Mouse (Mus musculus) left cerebral cortex, adult 18-20 months (tissue): ENCODE measurements at regions not wholly inside any gene's neighbourhood (a gene's known extent, or its start where the extent isn't known, plus 50 kb on each side); places are given as distances from the start of the nearest gene placed in this dataset.
A peak's percentile ranks its signal among the peaks of the same experiment; 100 is the strongest.

Experiments
- DNase-seq, 2 experiments: peaks; one replicate each; pipeline ENCODE4 v3.0.0; 2021 to 2022; ENCODE audit warnings: low spot score in 2 of 2, mixed read lengths in 1 of 2

DNA sequence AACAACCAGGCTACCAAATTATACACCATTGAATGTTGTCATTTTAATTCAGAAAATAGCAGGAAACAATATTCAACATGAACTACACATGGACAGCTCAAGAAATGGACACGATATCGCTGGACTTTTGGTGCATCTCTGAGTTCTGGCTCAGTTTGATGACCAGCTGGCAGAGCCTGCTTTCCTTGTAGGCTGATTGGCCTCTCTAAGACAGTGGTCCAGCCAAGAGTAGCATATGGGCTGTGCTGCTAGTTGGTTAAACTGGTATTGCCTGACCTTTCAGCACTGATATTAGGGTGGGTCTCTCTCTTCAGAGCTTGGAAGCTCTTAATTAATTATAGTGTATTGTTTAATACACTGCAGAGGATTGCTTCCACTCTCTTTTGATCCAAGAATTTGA lies 705.8 kb upstream of the Ddx18 start:
- no peak for DNase-seq

DNA sequence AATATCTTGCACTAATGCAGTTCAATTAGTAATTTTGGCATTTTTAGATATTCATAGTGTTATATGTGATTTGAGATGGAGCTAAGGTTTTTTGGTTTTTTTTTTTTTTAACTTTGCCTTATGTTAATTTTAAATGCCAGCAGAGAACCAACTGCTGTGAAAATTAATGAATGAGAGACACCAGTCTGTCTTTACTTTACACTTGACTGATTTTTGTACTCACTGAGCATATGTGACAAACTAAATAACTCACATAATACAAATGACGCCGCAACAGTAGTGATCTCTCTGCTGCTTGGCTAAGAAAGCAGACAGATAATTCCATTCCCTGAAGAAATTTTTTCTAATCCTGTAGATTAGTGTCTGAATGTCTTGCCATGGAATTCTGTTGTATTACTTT lies 675.2 kb upstream of the Ddx18 start:
- no peak for DNase-seq

DNA sequence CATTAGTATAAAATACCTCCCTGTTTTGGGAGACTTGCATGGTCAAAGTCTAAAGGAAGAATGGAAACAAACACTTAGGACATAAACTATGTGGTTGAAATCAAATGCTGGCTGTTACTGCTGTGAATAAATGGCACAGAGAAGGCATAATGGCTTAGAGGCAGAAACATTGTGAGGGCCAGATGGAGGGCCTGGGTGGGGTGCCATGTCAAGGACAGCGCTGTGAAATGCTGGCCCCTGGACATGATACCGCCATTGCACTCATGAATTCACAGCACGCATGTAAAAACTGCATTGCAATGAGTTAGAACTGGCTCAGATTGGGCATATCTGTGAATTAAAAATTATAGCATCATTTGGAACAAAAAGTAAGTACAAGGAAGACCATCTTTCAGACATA lies 673.7 kb upstream of the Ddx18 start:
- DNase-seq, result no peak

DNA sequence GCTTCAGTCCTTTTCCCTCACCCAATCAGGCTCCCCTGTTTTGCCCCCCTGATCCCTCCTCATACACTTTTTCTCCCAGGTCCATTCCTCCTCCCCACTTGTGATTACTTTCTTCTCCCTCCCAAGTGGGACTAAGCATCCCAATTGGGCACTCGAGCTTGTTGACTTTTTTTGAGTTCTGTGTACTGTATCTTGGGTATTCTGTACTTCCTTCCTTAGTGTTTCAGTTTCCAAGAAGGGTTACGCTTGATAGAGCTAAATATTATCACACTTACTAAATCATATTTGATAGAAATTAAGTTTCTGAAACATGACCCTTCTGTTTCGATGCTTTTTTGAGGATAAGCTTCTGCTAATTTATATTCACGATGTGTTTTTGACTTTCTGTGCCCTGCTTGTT lies 662.7 kb upstream of the Ddx18 start:
- no peak for DNase-seq

DNA sequence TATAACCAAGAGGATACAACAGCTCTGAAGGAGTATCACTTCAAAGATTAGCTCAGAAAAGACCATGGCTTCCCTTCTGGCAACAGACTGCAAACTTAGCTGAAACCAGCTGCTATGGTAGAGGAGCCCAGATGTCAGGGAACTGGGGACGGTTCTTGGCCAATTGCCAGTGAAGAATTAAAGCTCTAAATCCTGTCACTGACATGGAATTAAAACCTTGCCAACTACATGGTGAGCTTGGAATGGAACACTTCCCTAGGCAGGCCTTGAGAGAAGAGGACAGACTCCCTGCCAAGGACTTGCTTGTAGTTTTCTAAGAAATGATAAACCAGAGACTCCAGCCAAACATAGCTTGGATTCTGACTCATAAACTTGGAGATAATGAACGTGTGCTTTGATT lies 644.7 kb upstream of the Ddx18 start:
- DNase-seq, result peak; percentile 5 to 16

DNA sequence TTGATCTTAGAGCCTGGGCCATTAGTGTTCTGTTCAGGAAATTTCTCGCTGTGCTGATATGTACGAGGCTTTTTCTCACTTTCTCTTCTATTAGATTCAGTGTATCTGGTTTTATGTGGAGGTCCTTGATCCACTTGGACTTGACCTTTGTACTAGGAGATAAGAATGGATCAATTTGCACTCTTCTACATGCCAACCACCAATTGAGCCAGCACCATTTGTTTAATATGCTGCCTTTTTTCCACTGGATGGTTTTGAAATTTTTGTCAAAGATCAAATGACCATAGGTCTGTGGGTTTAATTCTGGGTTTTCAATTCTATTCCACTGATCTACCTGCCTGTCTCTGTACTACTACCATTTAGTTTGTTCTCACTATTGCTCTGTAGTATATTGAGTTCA lies 640.8 kb upstream of the Ddx18 start:
- no peak for DNase-seq

DNA sequence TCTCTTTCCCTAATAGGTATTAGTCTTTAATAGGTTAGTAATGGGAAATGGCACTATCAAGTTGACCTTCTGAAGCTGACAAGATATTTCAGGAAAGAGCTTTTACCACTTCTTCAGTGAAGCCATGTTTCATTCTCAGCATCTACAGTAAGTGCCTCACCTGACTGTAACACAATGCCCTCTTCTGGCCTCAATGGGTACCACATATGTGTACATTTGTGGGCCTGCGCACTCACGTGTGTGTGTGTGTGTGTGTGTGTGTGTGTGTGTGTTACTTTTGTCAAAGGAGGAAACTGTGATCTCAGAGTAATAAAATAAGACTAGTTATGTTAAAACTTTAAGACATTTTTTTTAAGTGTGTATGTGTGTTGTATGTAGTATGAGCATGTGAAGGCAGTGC lies 601.8 kb upstream of the Ddx18 start:
- DNase-seq, result no peak

DNA sequence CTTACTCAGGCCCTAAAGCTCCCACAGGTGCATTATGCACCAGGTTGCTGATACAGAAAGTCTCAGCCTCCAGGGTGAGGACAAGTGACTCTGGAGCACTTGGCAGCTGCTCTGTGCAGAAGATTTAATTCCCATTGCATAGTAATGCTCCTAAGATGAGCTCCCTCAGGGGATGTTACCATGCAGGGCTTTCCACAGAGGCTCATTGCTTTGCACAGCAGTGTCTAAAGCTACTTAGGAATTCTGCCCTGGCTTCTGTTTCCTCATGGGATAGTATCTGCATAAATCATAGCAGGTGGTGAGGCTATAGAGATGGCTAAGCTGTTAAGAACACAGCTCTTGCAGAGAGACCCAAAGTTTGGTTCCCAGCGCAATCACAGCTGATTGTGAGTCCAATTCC lies 594.0 kb upstream of the Ddx18 start:
- no peak for DNase-seq

DNA sequence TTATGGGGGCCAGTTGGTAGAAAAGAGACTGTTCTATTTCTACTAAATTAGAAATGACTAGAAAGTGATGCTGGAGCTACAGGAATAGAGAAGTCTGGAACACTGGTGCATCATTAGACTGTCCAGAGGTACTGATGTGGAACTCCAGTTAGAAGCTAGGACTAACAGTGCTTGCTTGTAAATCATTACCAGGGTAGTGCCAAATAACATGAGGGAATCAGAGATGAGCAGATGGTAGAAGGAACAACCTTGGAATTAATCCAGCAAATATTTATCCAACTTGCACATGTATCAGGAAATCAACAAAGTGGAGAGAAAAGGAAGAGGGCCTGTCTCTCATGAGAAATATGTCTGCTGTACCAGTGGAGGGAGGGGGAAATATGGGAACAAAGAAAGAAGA lies 573.6 kb upstream of the Ddx18 start:
- DNase-seq, result no peak

DNA sequence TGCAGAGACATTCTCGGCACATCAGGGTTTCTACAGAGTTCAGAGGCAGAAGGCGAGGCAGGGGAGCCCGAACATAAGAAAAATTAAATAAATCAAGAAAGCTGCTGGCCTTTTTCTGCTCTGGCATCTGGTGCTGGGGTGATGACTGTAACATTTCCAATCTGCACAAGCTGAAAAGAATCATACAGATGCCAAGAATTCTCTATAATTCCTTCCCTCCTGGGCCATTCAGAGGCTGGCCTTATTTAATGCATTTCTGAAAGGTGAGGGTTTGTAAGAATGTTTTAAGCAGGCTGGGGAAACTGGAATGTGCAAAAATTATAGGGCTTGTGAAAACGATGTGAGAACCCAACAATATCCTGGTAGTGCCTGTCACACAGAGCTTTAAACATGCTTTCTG lies 556.2 kb upstream of the Ddx18 start:
- DNase-seq, result no peak

DNA sequence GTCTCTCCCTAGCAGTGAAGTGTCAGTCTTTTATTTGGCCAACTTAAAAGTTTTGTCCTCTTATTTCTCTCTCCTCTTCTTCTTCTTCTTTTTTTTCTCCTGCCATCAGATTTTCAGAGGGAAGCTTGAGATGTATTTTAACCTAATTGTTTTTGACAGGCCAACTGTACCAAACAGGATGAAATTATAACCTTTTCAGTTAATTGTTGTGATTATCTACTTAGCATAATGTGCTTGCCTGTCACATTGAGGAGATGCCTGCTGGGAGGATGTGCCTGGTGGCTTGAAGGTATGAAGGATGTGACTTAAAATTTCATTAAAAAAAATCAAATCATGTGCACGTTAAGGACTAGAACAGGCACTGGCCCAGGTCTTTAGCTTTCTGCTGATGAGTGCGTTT lies 527.9 kb upstream of the Ddx18 start:
- DNase-seq, result no peak

DNA sequence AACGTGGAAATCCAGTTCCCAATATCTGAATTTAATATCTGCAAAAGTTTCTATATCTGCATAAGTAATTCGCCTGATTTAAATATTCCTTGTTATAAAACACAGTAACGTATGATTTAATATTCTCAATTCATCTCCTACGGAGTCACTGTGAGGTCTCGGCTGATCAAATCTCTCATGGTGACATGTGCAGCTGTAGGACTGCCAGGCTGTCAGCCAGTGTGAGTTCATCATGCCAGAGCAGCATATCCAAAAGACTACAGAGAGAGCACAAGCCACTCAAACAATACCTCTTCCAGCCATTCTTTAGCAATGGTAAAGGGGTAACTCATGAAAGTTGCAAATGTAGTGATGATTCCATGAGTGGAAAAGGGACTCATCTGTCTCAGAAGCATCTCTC lies 514.7 kb upstream of the Ddx18 start:
- DNase-seq, result no peak

DNA sequence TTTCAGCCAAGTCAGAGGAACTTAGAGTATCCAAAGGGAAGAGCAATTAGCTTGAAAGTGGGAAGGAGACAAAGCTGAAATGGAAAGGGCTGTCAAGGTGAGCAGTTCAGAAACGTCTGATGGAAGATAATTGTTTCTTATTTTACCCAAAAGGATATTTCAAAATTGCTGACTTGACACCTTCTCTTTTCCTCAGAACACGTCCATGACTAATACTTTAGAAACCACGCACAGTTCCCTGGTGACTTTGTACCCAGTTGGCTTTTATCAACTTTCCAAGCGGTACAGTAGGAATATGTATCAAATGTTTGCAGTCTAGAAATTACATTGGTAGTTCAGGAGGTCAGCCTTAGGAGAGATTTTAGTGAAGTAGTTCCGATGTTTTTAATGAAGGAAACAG lies 508.3 kb upstream of the Ddx18 start:
- no peak for DNase-seq

DNA sequence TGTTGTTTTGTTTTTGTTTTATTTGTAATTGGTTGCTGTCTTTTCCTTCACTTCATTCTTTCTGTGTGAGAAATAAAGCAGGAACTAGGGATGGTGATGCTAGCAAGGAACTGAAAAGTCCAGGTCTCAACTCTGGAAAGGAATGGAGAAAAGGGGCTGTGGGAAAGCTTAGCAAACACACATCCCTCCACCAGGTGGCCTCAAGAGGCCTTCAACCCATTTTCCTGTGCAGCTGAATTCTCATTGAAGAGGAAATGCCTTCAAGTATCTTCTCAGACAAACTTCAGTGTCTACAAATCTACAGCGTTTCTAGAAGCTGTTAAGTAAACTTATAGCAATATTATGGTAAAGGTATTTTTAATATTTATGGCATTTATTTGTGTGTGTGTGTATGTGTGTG lies 487.4 kb upstream of the Ddx18 start:
- DNase-seq, result no peak

DNA sequence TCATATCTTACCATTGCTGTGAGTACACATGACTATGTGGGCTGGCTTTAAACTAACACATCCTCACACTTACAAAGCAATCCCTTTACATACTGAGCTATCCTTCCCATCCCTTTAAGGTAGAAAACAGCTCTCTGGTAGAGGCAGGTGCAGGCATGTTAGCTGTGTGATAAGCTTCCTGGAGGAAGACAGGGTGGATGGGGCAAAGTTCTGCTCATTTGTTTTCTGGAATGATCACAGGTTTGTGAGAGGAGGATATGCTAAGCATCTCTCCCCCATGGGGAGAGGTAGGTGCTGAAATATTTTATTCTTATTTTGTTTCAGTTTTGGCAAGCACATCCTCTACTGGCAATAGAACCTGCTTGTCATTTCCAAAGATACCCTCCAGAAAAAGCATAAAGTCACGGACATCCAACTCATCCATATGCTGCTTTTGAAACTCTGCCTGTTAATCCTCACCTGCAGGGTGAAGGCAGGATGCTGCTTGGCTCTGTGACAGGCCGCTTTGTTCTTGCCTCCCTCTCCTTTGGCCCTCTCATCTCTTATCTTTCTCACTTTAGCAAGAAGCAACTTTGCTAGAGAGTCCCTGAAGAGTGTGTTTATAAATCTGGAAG lies 480.4 kb upstream of the Ddx18 start:
- DNase-seq, result peak; percentile 62 to 67

DNA sequence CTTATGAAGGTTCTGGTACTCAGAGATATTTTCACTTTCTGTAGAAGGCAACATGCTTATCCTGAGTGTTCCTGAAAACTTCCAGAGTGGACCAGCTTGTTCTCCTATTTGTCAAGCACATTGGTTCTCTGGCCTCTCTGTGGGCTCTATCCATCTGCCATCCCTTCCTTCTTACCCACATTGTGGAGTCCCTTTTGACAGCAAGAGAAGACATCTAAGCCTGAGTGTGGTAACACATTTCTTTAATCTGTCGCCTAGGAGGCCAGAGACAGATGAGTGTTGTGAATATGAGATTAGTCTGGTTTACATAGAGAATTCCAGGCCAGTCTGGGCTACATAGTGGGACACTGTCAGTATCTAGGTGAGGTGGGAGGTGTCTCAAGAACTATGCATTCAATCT lies 476.1 kb upstream of the Ddx18 start:
- peak in 1 of 2 experiments; percentile 17 for DNase-seq

DNA sequence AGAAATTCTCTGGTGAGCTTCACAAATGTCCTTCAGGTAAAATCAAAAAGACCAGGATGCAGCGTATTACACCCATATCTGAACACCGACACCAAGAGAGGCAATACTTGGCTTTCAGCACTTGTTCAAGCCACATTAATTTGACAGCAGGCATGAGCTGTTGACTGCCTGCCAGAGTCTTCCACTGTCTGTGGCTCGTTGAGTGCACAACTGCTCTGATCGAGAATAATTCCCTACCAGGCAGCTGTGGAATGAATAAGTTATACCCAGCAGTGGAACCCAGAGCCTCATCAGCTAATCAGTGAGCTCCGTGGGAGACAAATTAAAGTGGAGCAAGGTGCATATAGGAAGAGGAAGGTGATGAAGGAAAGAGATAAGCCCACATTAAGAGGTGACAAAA lies 475.3 kb upstream of the Ddx18 start:
- DNase-seq, result peak in 1 of 2 experiments; percentile 10

DNA sequence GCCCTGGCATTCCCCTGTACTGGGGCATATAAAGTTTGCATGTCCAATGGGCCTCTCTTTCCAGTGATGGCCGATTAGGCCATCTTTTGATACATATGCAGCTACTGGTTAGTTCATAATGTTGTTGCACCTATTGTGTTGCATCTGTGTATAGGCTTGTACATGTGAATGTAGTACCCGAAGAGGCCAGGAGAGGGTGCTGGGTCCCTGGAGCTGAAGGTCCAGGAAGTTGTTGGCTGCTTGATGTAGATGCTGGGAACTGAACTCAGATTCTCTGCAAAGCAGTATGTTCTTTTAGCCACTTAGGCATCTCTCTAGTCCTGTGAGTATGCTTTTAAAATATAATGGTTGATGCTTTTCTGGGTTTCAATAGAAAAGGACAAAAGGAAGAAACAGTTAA lies 440.0 kb upstream of the Ddx18 start:
- DNase-seq, result no peak

DNA sequence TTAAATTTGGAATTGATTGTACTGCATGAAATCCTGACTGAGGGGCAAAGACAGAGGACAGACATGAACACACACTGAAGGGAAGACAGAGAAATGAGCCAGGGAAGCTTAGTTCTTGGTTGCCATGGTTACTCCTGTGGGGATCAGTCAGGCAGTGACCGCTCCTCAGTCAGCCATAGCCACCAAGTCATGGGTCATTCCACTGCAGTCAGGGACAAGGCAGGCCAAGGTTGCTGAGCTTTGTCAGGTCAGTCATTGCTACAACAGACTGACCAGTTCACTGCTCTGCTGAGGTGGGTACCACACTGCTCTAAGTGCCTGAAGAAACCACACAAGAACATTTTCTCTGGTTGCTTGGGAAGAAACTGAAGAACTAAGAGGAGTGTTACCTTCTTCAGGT lies 428.7 kb upstream of the Ddx18 start:
- DNase-seq, result no peak

DNA sequence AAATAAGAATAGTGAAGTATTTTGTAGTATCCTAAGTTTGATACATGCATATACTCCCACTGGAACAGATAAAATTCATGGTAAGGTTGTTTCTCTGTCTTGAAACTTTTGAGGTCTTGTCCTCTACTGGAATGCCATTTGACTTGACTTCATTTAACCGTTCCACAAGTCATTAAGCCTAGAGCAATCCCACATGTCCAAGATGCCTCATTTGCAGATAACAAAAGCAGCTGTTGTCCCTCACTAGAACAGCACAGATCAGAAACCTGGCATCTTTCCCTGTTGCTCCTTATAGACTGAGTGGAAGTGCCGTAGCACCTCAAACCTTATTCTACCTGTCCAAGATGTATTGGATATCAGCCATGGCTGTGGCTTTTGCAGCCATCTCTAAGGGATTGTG lies 422.9 kb upstream of the Ddx18 start:
- DNase-seq, result no peak

DNA sequence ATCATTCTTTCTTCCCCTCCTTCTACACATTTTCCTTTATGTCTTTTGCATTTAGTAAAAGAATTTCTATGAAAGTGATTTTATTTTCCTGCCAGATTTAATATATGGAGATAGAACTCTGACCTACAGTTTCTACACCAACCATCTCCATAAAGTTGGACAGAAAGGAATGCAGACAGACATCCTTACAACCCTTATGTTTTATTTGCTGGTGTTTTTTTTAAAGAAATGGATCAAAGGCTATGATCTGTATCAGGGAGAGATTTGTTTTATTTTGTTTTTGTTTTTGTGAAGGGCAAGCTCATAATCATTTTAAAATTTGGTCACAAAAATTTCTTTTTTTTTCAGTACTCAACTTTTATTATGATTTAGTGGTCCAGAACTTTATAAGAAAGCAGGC lies 391.2 kb upstream of the Ddx18 start:
- DNase-seq, result no peak

DNA sequence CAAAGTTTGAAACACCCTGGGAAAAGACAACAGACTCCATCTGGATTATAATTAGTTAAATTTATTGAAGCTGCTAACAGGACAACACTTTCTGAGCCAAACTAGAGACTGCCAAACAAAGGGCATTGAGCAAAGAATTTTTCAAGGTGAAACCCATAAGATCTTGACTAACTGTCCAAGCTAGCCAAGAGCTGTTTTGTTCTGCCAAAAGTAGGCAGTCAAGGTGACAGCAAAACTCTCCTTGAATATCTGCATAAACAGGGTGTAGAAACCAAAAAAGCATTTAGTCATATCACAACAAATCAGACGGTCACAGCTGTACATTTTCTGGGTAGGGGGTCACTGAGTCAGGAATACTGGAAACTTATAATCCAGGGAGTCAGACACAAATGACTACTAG lies 368.1 kb upstream of the Ddx18 start:
- DNase-seq, result no peak
